Mouse (Mus musculus) forebrain, postnatal 0 days (tissue): ENCODE measurements at regions not wholly inside any gene's neighbourhood (a gene's known extent, or its start where the extent isn't known, plus 50 kb on each side); places are given as distances from the start of the nearest gene placed in this dataset.

Experiments
- ATAC-seq: fragments of 200-750 bp; cut with Nextera tagmentation; 2 replicates; pipeline ENCODE4 v1.8.0; 2017; ENCODE audit warnings: mild to moderate bottlenecking, moderate library complexity
- DNase-seq: peaks from one replicate; pipeline ENCODE4 v3.0.0-alpha.2; 2015
- H3K27ac ChIP-seq: fragments of 300-500 bp; sonication (generic); 2 replicates; pipeline ENCODE4 v1.5.1; 2014; ENCODE audit warnings: low read depth, mild to moderate bottlenecking, antibody characterized with exemption, low read length, moderate library complexity, mixed read lengths
- H3K27me3 ChIP-seq: fragments of 300-500 bp; sonication (generic); 2 replicates; pipeline ENCODE4 v1.6.1; 2014; ENCODE audit warnings: mild to moderate bottlenecking, low read length, mixed read lengths; ENCODE audit not compliant: insufficient read depth
- H3K36me3 ChIP-seq: fragments of 300-500 bp; sonication (generic); 2 replicates; pipeline ENCODE4 v1.6.1; 2014; ENCODE audit warnings: mild to moderate bottlenecking, moderate library complexity; ENCODE audit not compliant: insufficient read depth
- H3K4me1 ChIP-seq: fragments of 300-500 bp; sonication (generic); 2 replicates; pipeline ENCODE4 v1.6.1; 2014; ENCODE audit warnings: antibody characterized with exemption; ENCODE audit not compliant: insufficient read depth
- H3K4me2 ChIP-seq: fragments of 300-500 bp; sonication (generic); 2 replicates; pipeline ENCODE4 v1.6.1; 2014; ENCODE audit warnings: low read depth, mild to moderate bottlenecking, moderate library complexity
- H3K4me3 ChIP-seq: fragments of 300-500 bp; sonication (generic); 2 replicates; pipeline ENCODE4 v1.5.1; 2014; ENCODE audit warnings: low read depth, low read length, mixed read lengths
- H3K9ac ChIP-seq: fragments of 300-500 bp; sonication (generic); 2 replicates; pipeline ENCODE4 v1.6.1; 2014; ENCODE audit warnings: mild to moderate bottlenecking
- H3K9me3 ChIP-seq: fragments of 300-500 bp; sonication (generic); 2 replicates; pipeline ENCODE4 v1.6.1; 2016; ENCODE audit warnings: low read length
- CTCF ChIP-seq: sonication (generic); IDR thresholded peaks from 2 replicates; pipeline ENCODE4 v1.5.1; 2016; ENCODE audit warnings: antibody characterized with exemption, control low read depth, low read depth
- WGBS: fragments of 180-500 bp; shearing (Covaris S2); extraction: QIAGEN DNeasy Blood & Tissue Kit; methylation state at CpG from one replicate; pipeline ENCODE4 v1.1.7; 2014; 5-methylcytosine and 5-hydroxymethylcytosine counted together

DNA sequence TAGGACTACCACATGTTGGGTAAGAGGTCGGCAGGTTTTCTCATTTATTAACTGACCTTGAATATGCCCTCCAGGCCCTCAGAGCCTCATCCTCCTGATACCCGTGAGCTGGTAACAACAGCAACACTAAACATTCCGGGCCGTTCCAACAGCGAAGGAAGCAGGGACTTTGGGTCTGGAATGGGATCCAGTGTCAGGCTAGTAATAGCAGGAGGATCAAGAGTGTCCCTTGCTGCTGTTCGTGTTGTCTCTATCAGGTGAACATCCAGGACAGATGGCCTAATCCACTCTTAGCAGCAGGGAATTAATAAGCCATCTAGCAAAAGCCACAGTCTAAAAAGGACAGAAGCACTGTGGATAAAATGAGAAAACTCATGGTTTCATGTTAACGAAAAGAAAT lies 106.7 kb downstream of the Cpeb2 start:
- Histone ChIP-seq H3K27ac (no peak overlapping the region), H3K4me2 (no peak overlapping the region), H3K9ac (no peak overlapping the region), H3K27me3 (no peaks in the 10 kb centered on the region), H3K4me3 (no peak overlapping the region), H3K9me3 (no peaks in the 10 kb centered on the region), H3K4me1 (no peaks in the 10 kb centered on the region), H3K36me3 (no peaks in the 10 kb centered on the region)
- 79% methylated on average over 7 of the region's 7 CpGs for WGBS
- ATAC-seq (no peak), DNase-seq (no peak)
- no peak for TF ChIP-seq CTCF

GRCm38 (mm10) chr5:43341475-43341874 lies 108.5 kb downstream of the Cpeb2 start:
- Histone ChIP-seq H3K4me1 (no peaks in the 10 kb centered on the region), H3K27ac (no peak overlapping the region), H3K4me3 (no peak overlapping the region), H3K9me3 (no peaks in the 10 kb centered on the region), H3K36me3 (no peaks in the 10 kb centered on the region), H3K9ac (no peak overlapping the region), H3K4me2 (no peak overlapping the region), H3K27me3 (no peaks in the 10 kb centered on the region)
- TF ChIP-seq CTCF = no peak
- WGBS = 95% methylated on average over 2 of the region's 2 CpGs
- no peak for DNase-seq
- ATAC-seq = no peak

DNA sequence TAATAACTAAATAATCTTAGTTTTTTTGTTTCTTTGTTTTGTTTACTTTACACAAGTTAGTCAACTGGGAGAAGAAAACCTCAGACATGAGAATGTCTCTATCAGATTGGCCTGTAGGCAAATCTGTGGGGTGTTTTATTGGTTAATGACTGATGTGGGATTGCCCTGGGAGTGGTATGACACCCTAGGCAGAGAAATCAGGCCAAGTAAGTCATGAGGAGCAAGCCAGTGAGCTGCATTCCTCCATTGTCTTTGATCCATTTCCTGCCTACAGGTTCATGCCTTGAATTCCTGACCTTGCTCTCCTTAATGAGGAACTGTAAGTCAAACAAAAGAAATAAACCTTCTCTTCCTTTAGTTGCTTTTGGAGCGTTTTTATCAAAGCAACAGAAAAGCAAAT lies 111.5 kb downstream of the Cpeb2 start:
- H3K9me3 ChIP-seq = no peaks in the 10 kb centered on the region
- TF ChIP-seq CTCF = no peak
- H3K36me3 ChIP-seq = no peaks in the 10 kb centered on the region
- H3K4me2 ChIP-seq = no peak overlapping the region
- no peak overlapping the region for H3K27ac ChIP-seq
- H3K27me3 ChIP-seq = no peaks in the 10 kb centered on the region
- H3K9ac ChIP-seq = no peak overlapping the region
- DNase-seq (no peak), ATAC-seq (no peak)
- H3K4me3 ChIP-seq = no peak overlapping the region
- no peaks in the 10 kb centered on the region for H3K4me1 ChIP-seq
- 75% methylated on average over 1 of the region's 1 CpGs for WGBS

- H3K9ac ChIP-seq = no peak overlapping the region
- no peaks in the 10 kb centered on the region for H3K9me3 ChIP-seq
- no peaks in the 10 kb centered on the region for H3K27me3 ChIP-seq
- ATAC-seq (no peak), DNase-seq (no peak)
- no peaks in the 10 kb centered on the region for H3K36me3 ChIP-seq
- 84% methylated on average over 2 of the region's 2 CpGs for WGBS
- H3K4me3 ChIP-seq = no peak overlapping the region
- H3K4me1 ChIP-seq = no peaks in the 10 kb centered on the region
- H3K27ac ChIP-seq = no peak overlapping the region
- H3K4me2 ChIP-seq = no peak overlapping the region
- TF ChIP-seq CTCF = no peak
These were observed 118.0 kb downstream of the Cpeb2 start for GRCm38 (mm10) chr5:43350987-43351386.

DNA sequence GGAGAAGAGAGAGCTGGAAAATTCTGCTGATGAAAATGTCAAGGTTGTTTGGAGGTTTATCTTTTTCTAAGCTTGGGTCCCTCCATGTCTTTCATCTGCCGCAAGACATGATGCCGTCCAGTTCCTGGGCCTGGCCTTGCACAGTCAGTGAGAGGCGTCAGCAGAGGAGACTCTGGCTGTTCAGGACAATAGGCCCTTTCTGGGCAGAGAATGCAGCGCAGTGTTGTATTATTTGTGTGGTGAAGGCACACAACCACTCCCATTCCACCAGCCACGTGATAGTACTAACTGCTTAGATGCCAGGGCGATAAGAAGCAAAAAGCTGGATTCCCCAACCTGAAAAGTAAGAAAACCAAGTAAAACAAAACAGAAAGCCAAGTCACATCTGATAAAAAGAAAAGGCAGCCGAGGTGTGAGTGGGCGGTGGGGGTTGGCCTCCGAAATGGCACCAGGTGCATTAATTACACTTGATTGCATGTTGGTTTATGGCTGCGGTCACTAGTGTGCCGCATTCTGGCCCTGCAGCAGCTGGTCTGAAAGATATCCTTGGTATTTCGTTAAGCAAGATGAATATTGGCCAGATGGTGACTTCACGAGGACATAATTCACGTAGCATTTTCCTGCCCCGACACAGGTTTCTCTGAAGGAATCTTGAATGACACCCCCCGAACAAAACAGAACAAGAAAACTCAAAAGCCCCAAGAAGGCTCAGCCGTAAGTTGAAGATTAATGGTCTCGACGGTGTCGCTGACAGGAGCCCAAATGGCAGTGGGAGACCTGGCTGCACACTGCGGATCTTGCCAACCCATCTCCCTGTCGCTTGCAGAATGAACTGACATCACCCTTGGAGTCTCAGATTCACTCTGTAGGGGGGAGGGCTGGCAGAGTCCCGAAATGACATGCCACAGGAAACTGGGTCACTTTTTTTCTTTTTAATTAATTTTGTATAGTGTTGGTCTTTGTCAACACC lies 120.3 kb downstream of the Cpeb2 start:
- Histone ChIP-seq H3K9ac (no peak overlapping the region), H3K4me2 (no peak overlapping the region), H3K27ac (no peak overlapping the region), H3K4me1 (no peaks in the 10 kb centered on the region), H3K27me3 (no peaks in the 10 kb centered on the region), H3K4me3 (no peak overlapping the region), H3K9me3 (no peaks in the 10 kb centered on the region), H3K36me3 (no peaks in the 10 kb centered on the region)
- DNase-seq (no peak), ATAC-seq (no peak)
- TF ChIP-seq CTCF = no peak
- 74% methylated on average over 23 of the region's 23 CpGs for WGBS

- TF ChIP-seq CTCF = no peak
- peak overlapping the region; percentile 50 for H3K4me2 ChIP-seq
- no peak overlapping the region for H3K9ac ChIP-seq
- no peaks in the 10 kb centered on the region for H3K27me3 ChIP-seq
- H3K9me3 ChIP-seq = no peaks in the 10 kb centered on the region
- H3K4me1 ChIP-seq = no peaks in the 10 kb centered on the region
- DNase-seq = no peak
- WGBS = 48% methylated on average over 14 of the region's 14 CpGs
- no peak for ATAC-seq
- H3K4me3 ChIP-seq = peak overlapping the region; percentile 29; the same call in 1 of the 2 replicates
- no peak overlapping the region for H3K27ac ChIP-seq
- H3K36me3 ChIP-seq = no peaks in the 10 kb centered on the region
These were observed 121.5 kb downstream of the Cpeb2 start for GRCm38 (mm10) chr5:43354351-43354942.

- peak; percentile 14; the same call in 1 of the 2 replicates for TF ChIP-seq CTCF
- H3K27ac ChIP-seq = no peak overlapping the region
- WGBS = 2% methylated on average over 12 of the region's 12 CpGs
- peak overlapping the region; percentile 50 for H3K4me2 ChIP-seq
- peak; percentile 86 for DNase-seq
- no peaks in the 10 kb centered on the region for H3K9me3 ChIP-seq
- peak; percentile 97 for ATAC-seq
- no peaks in the 10 kb centered on the region for H3K27me3 ChIP-seq
- H3K4me3 ChIP-seq = peak overlapping the region; percentile 29
- H3K4me1 ChIP-seq = no peaks in the 10 kb centered on the region
- no peaks in the 10 kb centered on the region for H3K36me3 ChIP-seq
- peak overlapping the region; percentile 41; the same call in 1 of the 2 replicates for H3K9ac ChIP-seq
These were observed 122.1 kb downstream of the Cpeb2 start for GRCm38 (mm10) chr5:43355026-43355580.
